Mouse (Mus musculus): ENCODE measurements around the gene Zfp428.

The Zfp428 gene

GRCm38 (mm10) chr7:24506838-24507725 is at the start of gene Zfp428:
Gene Zfp428, plus strand, starts transcription at chr7:24507006.
- DNase-seq (ENCODE audit: low read depth), result peak; percentile 39

- DNase-seq (ENCODE audit: low read depth), result no peak
Measured at GRCm38 (mm10) chr7:24457726-24458370, 49.0 kb upstream of the Zfp428 start.

- DNase-seq (ENCODE audit: low read depth), result no peak
Measured at GRCm38 (mm10) chr7:24459440-24459839, 47.4 kb upstream of the Zfp428 start.

- DNase-seq (ENCODE audit: low read depth), result no peak
Measured at GRCm38 (mm10) chr7:24459843-24460242, 47.0 kb upstream of the Zfp428 start.

GRCm38 (mm10) chr7:24461376-24462051 is 45.3 kb upstream of the Zfp428 start:
- DNase-seq (ENCODE audit: low read depth), result no peak

GRCm38 (mm10) chr7:24462388-24463319 is 44.2 kb upstream of the Zfp428 start, which contains the start of gene Plaur:
Gene Plaur, plus strand, starts transcription at chr7:24462484.
- no peak for DNase-seq (ENCODE audit: low read depth)

- DNase-seq (ENCODE audit: low read depth), result no peak
Measured at GRCm38 (mm10) chr7:24466835-24467234, 40.0 kb upstream of the Zfp428 start.

GRCm38 (mm10) chr7:24467886-24468285 is 38.9 kb upstream of the Zfp428 start:
- no peak for DNase-seq (ENCODE audit: low read depth)

- DNase-seq (ENCODE audit: low read depth), result no peak
Measured at GRCm38 (mm10) chr7:24469126-24469525, 37.7 kb upstream of the Zfp428 start.

- no peak for DNase-seq (ENCODE audit: low read depth)
Measured at GRCm38 (mm10) chr7:24470356-24470755, 36.5 kb upstream of the Zfp428 start.

GRCm38 (mm10) chr7:24472442-24472841 is 34.4 kb upstream of the Zfp428 start:
- no peak for DNase-seq (ENCODE audit: low read depth)

GRCm38 (mm10) chr7:24472937-24473336 is 33.9 kb upstream of the Zfp428 start:
- no peak for DNase-seq (ENCODE audit: low read depth)

GRCm38 (mm10) chr7:24473913-24474529 is 32.8 kb upstream of the Zfp428 start:
- no peak for DNase-seq (ENCODE audit: low read depth)

- no peak for DNase-seq (ENCODE audit: low read depth)
Measured at GRCm38 (mm10) chr7:24474811-24475506, 31.8 kb upstream of the Zfp428 start.

GRCm38 (mm10) chr7:24476338-24476737 is 30.5 kb upstream of the Zfp428 start:
- no peak for DNase-seq (ENCODE audit: low read depth)

GRCm38 (mm10) chr7:24476856-24477255 is 29.9 kb upstream of the Zfp428 start:
- no peak for DNase-seq (ENCODE audit: low read depth)

- DNase-seq (ENCODE audit: low read depth), result no peak
Measured at GRCm38 (mm10) chr7:24478911-24479310, 27.9 kb upstream of the Zfp428 start.

GRCm38 (mm10) chr7:24479685-24480084 is 27.1 kb upstream of the Zfp428 start:
- no peak for DNase-seq (ENCODE audit: low read depth)

GRCm38 (mm10) chr7:24480121-24480941 is 26.5 kb upstream of the Zfp428 start:
- DNase-seq (ENCODE audit: low read depth), result no peak
